Mouse (Mus musculus) kidney, embryonic 16.5 days (tissue): Measurements from ENCODE around the gene Mpdz. TPM values are rescaled to one million over a fixed set of nuclear protein-coding genes. Genes with fewer than 3 reads are reported as not detected.
A peak's percentile ranks its signal among the peaks of the same experiment; 100 is the strongest.

ENCODE experiments used
- ATAC-seq: fragments of 200-750 bp; cut with Nextera tagmentation; 2 replicates; pipeline ENCODE4 v1.8.0; 2017; ENCODE audit warnings: moderate TSS enrichment; ENCODE audit not compliant: low FRiP score, low TSS enrichment
- H3K27ac ChIP-seq: fragments of 300-500 bp; sonication (generic); 2 replicates; pipeline ENCODE4 v1.5.1; 2014; ENCODE audit warnings: low read length
- H3K27me3 ChIP-seq: fragments of 300-500 bp; sonication (generic); 2 replicates; pipeline ENCODE4 v1.6.1; 2014; ENCODE audit warnings: low read length, control low read depth, mixed read lengths; ENCODE audit not compliant: insufficient read depth
- H3K36me3 ChIP-seq: fragments of 300-500 bp; sonication (generic); 2 replicates; pipeline ENCODE4 v1.6.1; 2014; ENCODE audit warnings: low read length, control low read depth, mixed read lengths; ENCODE audit not compliant: insufficient read depth
- H3K4me1 ChIP-seq: fragments of 300-500 bp; sonication (generic); 2 replicates; pipeline ENCODE4 v1.6.1; 2014; ENCODE audit warnings: low read length, control low read depth, mixed read lengths; ENCODE audit not compliant: insufficient read depth
- H3K4me2 ChIP-seq: fragments of 300-500 bp; sonication (generic); replicated peaks from 2 replicates; pipeline ENCODE4 v1.6.1; 2014; ENCODE audit warnings: low read depth, low read length
- H3K4me3 ChIP-seq: fragments of 300-500 bp; sonication (generic); 2 replicates; pipeline ENCODE4 v1.5.1; 2014; ENCODE audit warnings: mild to moderate bottlenecking, low read length
- H3K9ac ChIP-seq: fragments of 300-500 bp; sonication (generic); replicated peaks from 2 replicates; pipeline ENCODE4 v1.6.1; 2014; ENCODE audit warnings: low read length
- H3K9me3 ChIP-seq: fragments of 300-500 bp; sonication (generic); 2 replicates; pipeline ENCODE4 v1.6.1; 2016; ENCODE audit warnings: low read length, control low read depth
- WGBS: fragments of 180-500 bp; shearing (Covaris S2); extraction: QIAGEN DNeasy Blood & Tissue Kit; methylation state at CpG from one replicate; pipeline ENCODE4 v1.1.7; 2014; 5-methylcytosine and 5-hydroxymethylcytosine counted together
- polyA plus RNA-seq: library from polyadenylated mRNA; unstranded; fragments of >200 nt; fragmentation: Nextera tagmentation; extraction: Ambion mirVana; gene quantifications from 2 replicates; pipeline ENCODE4 v1.2.1, GENCODE M21; 2015

Mpdz gene
- polyA plus RNA-seq, 1 experiment from 2014 or later: 32.3 TPM

DNA sequence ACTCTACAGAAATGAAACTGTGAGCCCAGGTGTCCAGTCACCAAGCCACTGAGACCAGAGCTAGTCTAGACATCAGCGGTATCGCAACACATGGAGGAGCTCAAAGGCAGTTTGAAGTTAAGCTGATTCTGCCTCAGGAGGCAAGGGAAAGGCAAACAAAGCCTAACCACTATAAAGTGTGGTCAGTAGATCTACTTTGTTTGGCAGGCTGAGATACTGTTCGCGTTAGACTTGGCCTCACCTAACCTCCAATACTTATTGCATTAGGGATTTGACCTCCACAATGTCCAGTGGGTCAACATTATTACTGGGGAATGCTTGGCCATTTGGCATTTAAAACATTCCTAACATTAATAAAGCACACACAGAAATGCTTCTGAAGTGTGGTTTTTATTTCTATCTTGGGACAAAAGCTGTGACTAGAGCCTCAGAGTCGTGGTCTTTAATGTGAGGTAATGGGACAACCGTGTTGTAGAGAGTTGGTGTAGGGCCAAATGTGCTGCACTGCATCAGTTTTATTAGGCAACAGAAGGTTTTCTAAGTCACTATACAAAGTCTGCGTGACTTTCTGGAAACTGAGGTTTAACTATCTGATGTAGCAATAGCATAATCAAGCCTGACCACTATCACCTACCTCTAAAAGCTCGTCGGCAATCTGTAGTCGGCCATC lies 134.9 kb downstream of the Mpdz start:
- Histone ChIP-seq H3K4me2 (no peak overlapping the region), H3K36me3 (0 out of 2 replicates have a peak, but pooled peaks cover 3% of the 10 kb centered on the region), H3K4me1 (peaks cover 7% of the 10 kb centered on the region), H3K4me3 (no peak overlapping the region), H3K27me3 (no peaks in the 10 kb centered on the region), H3K27ac (no peak overlapping the region), H3K9me3 (no peaks in the 10 kb centered on the region), H3K9ac (no peak overlapping the region)
- 75% methylated on average over 10 of the region's 10 CpGs for WGBS
- ATAC-seq: no peak

DNA sequence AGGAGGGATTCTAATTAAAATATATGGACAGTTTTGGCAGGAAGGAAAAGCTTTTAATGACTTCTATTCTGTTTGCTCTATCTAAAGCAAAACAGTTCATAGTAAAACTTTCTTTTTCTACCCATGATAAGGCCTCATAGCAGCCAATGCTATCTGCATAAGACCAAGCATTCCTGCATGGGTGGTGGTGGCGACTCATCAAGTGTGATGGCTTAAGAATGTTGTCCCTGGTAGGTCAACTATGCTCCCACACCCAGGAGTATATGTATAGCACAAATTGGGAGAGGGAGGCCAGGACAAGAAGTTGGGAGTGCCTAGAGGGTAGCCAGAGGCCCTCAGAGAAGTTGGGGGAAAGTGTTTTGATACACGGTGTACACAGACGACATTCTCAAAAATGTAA lies 140.6 kb downstream of the Mpdz start:
- H3K9ac ChIP-seq: no peak overlapping the region
- H3K36me3 ChIP-seq: peaks cover 13% of the 10 kb centered on the region; the same call in 1 of the 2 replicates
- H3K4me1 ChIP-seq: 0 out of 2 replicates have a peak, but pooled peaks cover 3% of the 10 kb centered on the region
- 80% methylated on average over 3 of the region's 3 CpGs for WGBS
- H3K27ac ChIP-seq: no peak overlapping the region
- H3K4me2 ChIP-seq: no peak overlapping the region
- ATAC-seq: no peak
- no peaks in the 10 kb centered on the region for H3K27me3 ChIP-seq
- H3K4me3 ChIP-seq: no peak overlapping the region
- H3K9me3 ChIP-seq: no peaks in the 10 kb centered on the region

DNA sequence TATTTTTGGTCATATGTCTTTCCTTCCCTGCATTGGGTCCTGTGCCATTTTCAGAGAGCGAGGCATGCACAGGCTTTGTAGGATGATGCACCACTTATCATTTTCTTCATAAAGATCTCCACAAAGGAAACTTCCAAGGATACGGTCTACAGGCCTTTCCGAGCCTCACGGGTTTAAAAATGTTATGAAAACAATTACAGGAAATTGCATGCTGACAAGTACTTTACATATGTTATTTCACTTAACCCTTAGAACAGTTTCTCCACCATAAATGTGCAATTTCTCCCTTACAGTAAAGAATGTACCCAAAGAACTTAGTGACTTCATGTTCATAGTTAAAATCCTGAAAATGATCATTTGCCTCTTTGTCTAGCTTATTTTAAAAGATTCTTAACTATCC lies 144.2 kb downstream of the Mpdz start:
- 52% methylated on average over 4 of the region's 4 CpGs for WGBS

DNA sequence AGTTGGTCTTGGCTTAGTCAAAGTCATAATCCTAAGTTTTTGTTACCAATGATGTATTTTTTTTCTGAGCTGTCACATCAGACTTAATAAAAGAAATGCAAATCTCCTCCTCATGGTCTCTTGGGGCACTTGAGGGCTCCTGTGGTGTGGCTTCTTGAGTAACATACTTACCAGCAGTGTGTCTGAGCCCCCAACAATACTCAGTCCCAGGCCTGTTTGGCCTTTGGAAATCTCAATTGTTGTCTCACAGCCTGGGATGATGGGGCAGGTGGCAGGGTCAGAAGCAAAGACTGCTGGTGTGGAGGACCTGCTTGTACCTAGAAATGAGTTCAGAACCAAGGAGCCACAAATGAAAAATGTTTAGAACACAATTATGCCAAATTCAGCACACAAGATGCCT lies 149.3 kb downstream of the Mpdz start:
- 0 out of 2 replicates have a peak, but pooled peaks cover 3% of the 10 kb centered on the region for H3K4me1 ChIP-seq
- peaks cover 35% of the 10 kb centered on the region for H3K36me3 ChIP-seq
- H3K27me3 ChIP-seq: no peaks in the 10 kb centered on the region
- H3K9ac ChIP-seq: no peak overlapping the region
- no peaks in the 10 kb centered on the region for H3K9me3 ChIP-seq
- no peak overlapping the region for H3K27ac ChIP-seq
- no peak overlapping the region for H3K4me2 ChIP-seq
- H3K4me3 ChIP-seq: no peak overlapping the region
- ATAC-seq: no peak

More for the DNA sequence above, 144.2 kb downstream of the Mpdz start:
- H3K4me3 ChIP-seq: no peak overlapping the region
- no peak for ATAC-seq
- H3K27me3 ChIP-seq: no peaks in the 10 kb centered on the region
- peaks cover 23% of the 10 kb centered on the region for H3K36me3 ChIP-seq
- no peak overlapping the region for H3K9ac ChIP-seq
- peak overlapping the region; percentile 44; the same call in 1 of the 2 replicates for H3K27ac ChIP-seq
- H3K9me3 ChIP-seq: no peaks in the 10 kb centered on the region
- H3K4me2 ChIP-seq: no peak overlapping the region
- 0 out of 2 replicates have a peak, but pooled peaks cover 3% of the 10 kb centered on the region for H3K4me1 ChIP-seq

DNA sequence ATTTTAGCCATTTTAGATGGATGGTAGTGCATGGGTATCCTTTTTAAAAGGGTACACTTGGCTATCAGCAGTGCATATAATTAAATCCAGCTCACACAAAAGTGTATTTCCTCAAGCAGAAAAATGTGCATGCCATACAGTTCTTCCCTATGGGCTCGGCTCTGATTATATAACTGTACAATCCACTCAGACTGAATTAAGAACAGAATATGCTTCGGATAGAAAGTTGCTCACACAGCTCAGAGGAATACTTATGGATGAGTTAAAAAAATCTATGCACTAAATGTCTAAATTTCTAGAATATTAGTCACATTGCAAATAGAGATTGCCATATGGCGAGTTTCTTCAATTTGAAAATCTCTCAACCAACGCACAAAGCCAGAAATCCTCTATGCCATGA lies 157.1 kb downstream of the Mpdz start:
- ATAC-seq: no peak

DNA sequence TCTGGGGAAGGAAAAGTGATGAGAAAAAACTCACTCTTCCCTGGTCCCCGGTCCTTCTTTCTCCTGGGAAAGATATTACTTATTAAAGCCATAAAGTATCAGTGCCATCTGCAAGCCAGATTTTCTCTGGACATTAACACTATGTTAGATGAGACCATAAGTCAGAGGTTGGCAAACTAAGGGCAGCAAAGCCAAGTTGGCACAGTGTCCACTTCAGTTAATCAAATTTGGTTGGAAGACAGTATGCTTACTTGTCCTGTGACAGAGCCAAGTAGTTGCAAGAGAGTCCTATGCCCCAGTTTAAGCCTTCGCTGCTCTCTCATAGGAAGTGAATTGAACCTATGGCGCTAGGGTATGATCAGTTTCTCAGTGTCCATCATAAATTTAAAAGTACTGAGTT lies 159.0 kb downstream of the Mpdz start:
- H3K9ac ChIP-seq: no peak overlapping the region
- WGBS: 88% methylated on average over 3 of the region's 3 CpGs
- H3K4me2 ChIP-seq: no peak overlapping the region
- no peaks in the 10 kb centered on the region for H3K4me1 ChIP-seq
- ATAC-seq: no peak
- no peaks in the 10 kb centered on the region for H3K9me3 ChIP-seq
- H3K36me3 ChIP-seq: peaks cover 36% of the 10 kb centered on the region
- H3K4me3 ChIP-seq: no peak overlapping the region
- H3K27me3 ChIP-seq: no peaks in the 10 kb centered on the region
- H3K27ac ChIP-seq: no peak overlapping the region

More for the DNA sequence above, 157.1 kb downstream of the Mpdz start:
- Histone ChIP-seq H3K27me3 (no peaks in the 10 kb centered on the region), H3K4me1 (no peaks in the 10 kb centered on the region), H3K4me3 (no peak overlapping the region), H3K9me3 (no peaks in the 10 kb centered on the region), H3K27ac (no peak overlapping the region), H3K4me2 (no peak overlapping the region), H3K9ac (no peak overlapping the region), H3K36me3 (peaks cover 39% of the 10 kb centered on the region)
- WGBS: 93% methylated on average over 4 of the region's 4 CpGs

DNA sequence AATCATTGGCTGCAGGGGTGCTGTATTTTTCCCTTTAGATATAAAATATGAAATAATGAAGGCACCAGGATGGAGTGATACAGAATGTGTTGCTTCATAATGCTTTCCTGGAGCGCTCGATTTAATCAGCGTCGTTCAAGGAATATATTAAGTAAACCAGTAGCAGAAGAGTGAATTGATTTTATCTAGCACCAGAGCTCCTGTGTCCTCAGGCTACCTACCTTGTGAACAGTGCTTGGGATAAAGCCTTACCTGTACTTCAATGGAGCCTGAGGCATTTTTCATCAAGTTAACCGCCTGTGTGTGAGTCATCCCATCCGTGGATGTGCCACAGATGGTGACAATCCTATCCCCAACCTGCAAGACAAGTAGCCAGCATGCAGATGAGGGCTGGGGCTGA lies 159.5 kb downstream of the Mpdz start:
- Histone ChIP-seq H3K27ac (no peak overlapping the region), H3K4me2 (no peak overlapping the region), H3K36me3 (peaks cover 37% of the 10 kb centered on the region), H3K9ac (no peak overlapping the region), H3K4me1 (no peaks in the 10 kb centered on the region), H3K9me3 (no peaks in the 10 kb centered on the region), H3K4me3 (no peak overlapping the region), H3K27me3 (no peaks in the 10 kb centered on the region)
- WGBS: 89% methylated on average over 6 of the region's 6 CpGs
- no peak for ATAC-seq

DNA sequence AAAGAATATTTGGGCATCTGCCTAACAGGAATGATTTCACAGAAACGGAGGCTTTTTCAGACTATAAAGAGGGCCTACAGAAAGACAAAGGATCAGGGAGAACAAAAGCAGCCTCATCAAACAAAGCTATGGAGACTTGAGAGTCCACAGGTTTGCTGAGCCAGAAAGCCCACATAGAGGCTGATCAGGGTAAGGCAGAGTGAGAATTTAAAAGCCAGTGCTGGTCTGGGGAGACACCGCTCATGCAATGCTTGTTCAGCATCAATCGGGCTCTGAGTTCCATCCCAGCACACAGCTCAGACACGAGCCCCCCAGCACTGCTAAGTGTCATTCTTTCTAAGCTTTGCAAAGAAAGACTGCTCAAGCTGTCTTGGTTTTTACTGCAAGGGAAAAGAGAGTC lies 162.5 kb downstream of the Mpdz start:
- Histone ChIP-seq H3K4me1 (no peaks in the 10 kb centered on the region), H3K9me3 (no peaks in the 10 kb centered on the region), H3K4me2 (no peak overlapping the region), H3K4me3 (no peak overlapping the region), H3K36me3 (peaks cover 30% of the 10 kb centered on the region), H3K27me3 (no peaks in the 10 kb centered on the region), H3K27ac (no peak overlapping the region), H3K9ac (no peak overlapping the region)
- ATAC-seq: no peak
- 82% methylated on average over 4 of the region's 4 CpGs for WGBS

DNA sequence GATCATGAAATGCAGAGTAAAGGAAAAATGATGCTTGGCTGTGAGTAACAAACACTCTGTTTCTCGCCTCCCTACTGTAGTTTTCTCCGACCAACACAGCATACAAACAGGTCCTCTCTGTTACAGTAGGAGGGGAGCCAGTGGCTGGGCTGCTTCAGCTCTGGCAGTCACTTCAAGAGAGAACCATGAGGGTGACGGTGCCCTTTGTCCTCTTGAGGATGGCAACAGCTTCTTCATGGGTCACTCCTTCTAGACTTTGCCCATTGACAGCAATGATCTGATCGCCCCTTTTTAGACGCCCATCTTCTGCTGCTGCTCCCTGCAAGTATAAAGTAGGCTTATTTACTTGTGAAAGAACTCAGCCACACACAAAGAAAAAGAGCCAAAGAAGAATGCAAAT lies 163.2 kb downstream of the Mpdz start:
- 94% methylated on average over 5 of the region's 5 CpGs for WGBS
- no peak for ATAC-seq
- H3K4me3 ChIP-seq: no peak overlapping the region
- H3K4me2 ChIP-seq: no peak overlapping the region
- no peaks in the 10 kb centered on the region; the same call in 1 of the 2 replicates for H3K9me3 ChIP-seq
- peaks cover 25% of the 10 kb centered on the region for H3K36me3 ChIP-seq
- H3K27ac ChIP-seq: no peak overlapping the region
- no peak overlapping the region for H3K9ac ChIP-seq
- H3K4me1 ChIP-seq: no peaks in the 10 kb centered on the region
- H3K27me3 ChIP-seq: no peaks in the 10 kb centered on the region

DNA sequence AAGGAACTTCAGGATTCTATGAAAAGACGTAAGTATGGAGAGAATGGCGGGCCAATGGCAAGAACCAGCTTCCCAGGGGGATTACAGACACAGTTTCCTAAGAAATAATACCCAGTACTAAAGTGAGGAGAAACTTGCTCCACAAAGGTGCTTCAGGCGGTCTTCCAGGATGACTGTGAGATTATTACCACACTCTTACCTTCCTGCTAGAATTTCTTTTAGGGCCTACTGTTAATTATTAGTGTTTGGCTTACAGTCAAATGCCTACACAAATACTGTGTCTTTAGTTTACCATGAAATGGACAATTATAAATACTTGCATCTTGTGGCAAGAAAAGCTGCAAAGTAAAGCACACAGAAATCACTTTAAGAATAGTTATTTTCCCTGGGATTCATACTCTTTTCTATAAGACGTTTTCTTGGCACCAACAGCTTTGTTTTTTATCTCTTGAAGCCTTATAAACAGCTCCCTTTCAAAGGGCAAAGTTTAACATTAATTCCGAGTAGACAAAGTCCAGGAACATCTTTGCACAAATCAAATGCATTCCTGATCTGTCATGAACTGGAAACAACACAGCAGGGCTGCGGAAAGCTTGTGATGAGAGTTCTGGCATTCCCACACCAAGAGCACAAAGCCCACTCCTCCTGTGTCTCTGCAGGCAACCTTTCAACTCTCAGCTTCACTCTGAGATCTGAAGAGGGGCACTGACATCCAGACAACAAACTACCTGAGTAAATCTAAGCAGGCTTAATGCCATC lies 166.5 kb downstream of the Mpdz start:
- no peak overlapping the region for H3K4me2 ChIP-seq
- 0 out of 2 replicates have a peak, but pooled peaks cover 10% of the 10 kb centered on the region for H3K36me3 ChIP-seq
- peak; percentile 89 for ATAC-seq
- 60% methylated on average over 6 of the region's 6 CpGs for WGBS
- H3K4me1 ChIP-seq: no peaks in the 10 kb centered on the region
- H3K9me3 ChIP-seq: no peaks in the 10 kb centered on the region; the same call in 1 of the 2 replicates
- H3K27ac ChIP-seq: peak overlapping the region; percentile 80
- no peaks in the 10 kb centered on the region for H3K27me3 ChIP-seq
- no peak overlapping the region for H3K4me3 ChIP-seq
- H3K9ac ChIP-seq: no peak overlapping the region
